Mouse (Mus musculus) forebrain, embryonic 16.5 days (tissue): ENCODE results near the gene Ncs1. TPM values are rescaled to one million over a fixed set of nuclear protein-coding genes. Genes with fewer than 3 reads are reported as not detected.

Experiments used
- ATAC-seq: fragments of 200-750 bp; cut with Nextera tagmentation; 2 replicates; pipeline ENCODE4 v1.8.0; 2017; ENCODE audit warnings: mild to moderate bottlenecking, moderate library complexity
- H3K27ac ChIP-seq: fragments of 300-500 bp; sonication (generic); 2 replicates; pipeline ENCODE4 v1.5.1; 2014; ENCODE audit warnings: low read length, control low read depth
- H3K27me3 ChIP-seq: fragments of 300-500 bp; sonication (generic); replicated peaks from 2 replicates; pipeline ENCODE4 v1.6.1; 2014; ENCODE audit warnings: low read length; ENCODE audit not compliant: control insufficient read depth, insufficient read depth
- H3K36me3 ChIP-seq: fragments of 300-500 bp; sonication (generic); 2 replicates; pipeline ENCODE4 v1.6.1; 2014; ENCODE audit not compliant: control insufficient read depth, insufficient read depth
- H3K4me1 ChIP-seq: fragments of 300-500 bp; sonication (generic); replicated peaks from 2 replicates; pipeline ENCODE4 v1.6.1; 2014; ENCODE audit warnings: low read length; ENCODE audit not compliant: control insufficient read depth, insufficient read depth
- H3K4me2 ChIP-seq: fragments of 300-500 bp; sonication (generic); 2 replicates; pipeline ENCODE4 v1.6.1; 2014; ENCODE audit warnings: mild to moderate bottlenecking, low read length, control low read depth
- H3K4me3 ChIP-seq: fragments of 300-500 bp; sonication (generic); replicated peaks from 2 replicates; pipeline ENCODE4 v1.5.1; 2014; ENCODE audit warnings: mild to moderate bottlenecking, low read length, control low read depth
- H3K9ac ChIP-seq: fragments of 300-500 bp; sonication (generic); replicated peaks from 2 replicates; pipeline ENCODE4 v1.6.1; 2014; ENCODE audit warnings: low read depth, low read length, control low read depth
- H3K9me3 ChIP-seq: fragments of 300-500 bp; sonication (generic); 2 replicates; pipeline ENCODE4 v1.6.1; 2016; ENCODE audit warnings: low read length; ENCODE audit not compliant: control insufficient read depth
- WGBS: fragments of 180-500 bp; shearing (Covaris S2); extraction: QIAGEN DNeasy Blood & Tissue Kit; methylation state at CpG from one replicate; pipeline ENCODE4 v1.1.7; 2014; 5-methylcytosine and 5-hydroxymethylcytosine counted together
- polyA plus RNA-seq: library from polyadenylated mRNA; unstranded; fragments of >200 nt; fragmentation: Nextera tagmentation; extraction: Ambion mirVana; gene quantifications from 2 replicates; pipeline ENCODE4 v1.2.1, GENCODE M21; 2015

The Ncs1 gene
- polyA plus RNA-seq, 1 experiment from 2014 or later, result 119 TPM

DNA sequence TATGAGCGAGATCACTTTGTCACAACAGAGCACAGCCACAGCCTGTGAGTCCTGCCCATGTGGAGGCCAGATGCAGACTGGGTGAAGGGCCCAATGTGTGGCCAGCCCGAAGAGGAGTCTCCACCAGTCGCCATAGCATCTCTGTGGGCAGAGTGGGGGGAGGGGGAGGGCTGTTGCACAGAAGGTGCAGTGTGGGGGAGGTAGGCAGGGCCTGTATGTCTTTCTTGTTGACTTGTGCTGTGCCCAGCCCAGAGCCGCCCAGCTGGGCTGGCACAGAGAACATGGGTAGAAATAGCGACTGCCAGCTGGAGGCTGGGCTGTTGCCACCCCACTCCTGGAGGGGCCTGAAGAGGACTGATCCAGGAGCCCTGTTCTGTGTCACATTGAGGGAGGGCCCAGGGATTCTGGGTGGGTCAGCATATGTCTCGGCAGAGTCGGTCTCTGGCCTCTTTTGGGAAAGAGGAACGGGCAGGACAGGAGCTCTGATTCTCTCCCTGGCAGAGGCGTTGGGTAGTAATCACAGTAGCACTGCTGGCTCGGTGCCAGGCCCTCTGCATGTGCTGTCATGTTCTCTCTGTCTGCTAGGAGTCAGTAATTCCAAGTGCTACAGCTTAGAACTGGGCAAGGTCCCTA is 18.2 kb downstream of the Ncs1 start:
- 0 out of 2 replicates have a peak overlapping the region, but pooled peaks have one; percentile 4 for H3K9ac ChIP-seq
- H3K27me3 ChIP-seq, result no peaks in the 10 kb centered on the region
- H3K4me2 ChIP-seq, result peak overlapping the region; percentile 15
- ATAC-seq, result peak; percentile 83
- peak overlapping the region; percentile 84 for H3K27ac ChIP-seq
- H3K36me3 ChIP-seq, result no peaks in the 10 kb centered on the region
- peaks cover 63% of the 10 kb centered on the region for H3K4me1 ChIP-seq
- H3K4me3 ChIP-seq, result no peak overlapping the region
- H3K9me3 ChIP-seq, result no peaks in the 10 kb centered on the region
- WGBS, result 12% methylated on average over 9 of the region's 10 CpGs

GRCm38 (mm10) chr2:31267447-31267846 is 21.8 kb downstream of the Ncs1 start:
- H3K9ac ChIP-seq, result no peak overlapping the region
- 14% methylated on average over 6 of the region's 6 CpGs for WGBS
- no peaks in the 10 kb centered on the region for H3K9me3 ChIP-seq
- no peak overlapping the region for H3K27ac ChIP-seq
- no peaks in the 10 kb centered on the region for H3K36me3 ChIP-seq
- ATAC-seq, result no peak
- peaks cover 60% of the 10 kb centered on the region for H3K4me1 ChIP-seq
- no peak overlapping the region for H3K4me3 ChIP-seq
- no peak overlapping the region for H3K4me2 ChIP-seq
- no peaks in the 10 kb centered on the region for H3K27me3 ChIP-seq

GRCm38 (mm10) chr2:31268631-31269030 is 23.0 kb downstream of the Ncs1 start:
- Histone ChIP-seq H3K4me2 (no peak overlapping the region), H3K9me3 (no peaks in the 10 kb centered on the region), H3K4me1 (peaks cover 49% of the 10 kb centered on the region), H3K36me3 (no peaks in the 10 kb centered on the region), H3K9ac (no peak overlapping the region), H3K27ac (no peak overlapping the region), H3K27me3 (no peaks in the 10 kb centered on the region), H3K4me3 (no peak overlapping the region)
- WGBS, result 40% methylated on average over 5 of the region's 5 CpGs
- no peak for ATAC-seq

GRCm38 (mm10) chr2:31269188-31269587 is 23.6 kb downstream of the Ncs1 start:
- Histone ChIP-seq H3K4me3 (no peak overlapping the region), H3K4me2 (no peak overlapping the region), H3K4me1 (peaks cover 43% of the 10 kb centered on the region), H3K9me3 (no peaks in the 10 kb centered on the region), H3K27me3 (no peaks in the 10 kb centered on the region), H3K27ac (no peak overlapping the region), H3K36me3 (no peaks in the 10 kb centered on the region), H3K9ac (no peak overlapping the region)
- ATAC-seq, result peak; percentile 52; the same call in 1 of the 2 replicates
- 63% methylated on average over 6 of the region's 6 CpGs for WGBS

DNA sequence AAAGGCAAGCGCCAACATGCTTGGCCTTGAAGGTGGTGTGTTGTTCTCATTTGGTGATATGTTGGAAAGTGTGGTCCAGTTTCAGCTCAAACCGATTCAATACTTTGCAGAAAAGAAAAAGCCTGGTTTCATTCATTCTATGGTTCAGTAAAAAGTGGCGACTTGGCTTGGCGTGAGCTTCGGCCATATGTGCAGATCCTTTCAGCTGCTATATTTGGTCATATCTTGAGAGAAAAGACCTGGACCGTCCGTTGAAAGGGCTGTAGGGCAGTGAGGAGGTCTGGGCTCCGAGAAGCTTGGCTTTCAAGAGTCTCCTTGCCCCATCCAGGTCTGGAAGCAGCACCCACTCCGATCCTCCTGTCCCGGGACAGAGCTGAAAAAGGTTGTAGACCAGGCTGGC is 24.2 kb downstream of the Ncs1 start:
- Histone ChIP-seq H3K27me3 (no peaks in the 10 kb centered on the region), H3K9ac (no peak overlapping the region), H3K4me1 (peaks cover 36% of the 10 kb centered on the region), H3K36me3 (no peaks in the 10 kb centered on the region), H3K27ac (no peak overlapping the region), H3K4me2 (no peak overlapping the region), H3K9me3 (no peaks in the 10 kb centered on the region), H3K4me3 (no peak overlapping the region)
- no peak for ATAC-seq
- WGBS, result 92% methylated on average over 10 of the region's 10 CpGs

DNA sequence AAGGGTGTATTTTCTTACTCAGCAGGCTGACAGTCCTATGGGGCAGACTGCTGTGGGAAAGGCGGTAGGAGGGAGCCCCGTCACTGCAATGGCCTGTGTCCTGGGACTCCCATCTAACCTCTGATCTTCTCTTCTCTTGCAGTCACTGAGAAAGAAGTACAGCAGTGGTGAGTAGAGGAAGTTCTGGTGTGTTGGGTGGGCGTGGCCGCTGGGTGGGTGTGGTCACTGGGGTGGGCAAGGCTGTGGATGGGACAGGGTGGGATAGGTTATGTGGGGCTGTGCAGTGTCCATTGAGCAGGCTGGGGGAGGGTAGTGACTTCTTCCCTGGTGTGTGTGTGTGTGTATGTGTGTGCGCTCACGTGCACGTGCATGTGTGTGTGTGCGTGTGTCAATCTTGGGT is 24.8 kb downstream of the Ncs1 start:
- Histone ChIP-seq H3K9ac (no peak overlapping the region), H3K9me3 (no peaks in the 10 kb centered on the region), H3K4me2 (no peak overlapping the region), H3K4me3 (no peak overlapping the region), H3K36me3 (no peaks in the 10 kb centered on the region), H3K4me1 (peaks cover 31% of the 10 kb centered on the region), H3K27me3 (no peaks in the 10 kb centered on the region), H3K27ac (no peak overlapping the region)
- WGBS, result 94% methylated on average over 8 of the region's 8 CpGs
- no peak for ATAC-seq

- no peak for ATAC-seq
- 100% methylated on average over 1 of the region's 1 CpGs for WGBS
These were observed 25.4 kb downstream of the Ncs1 start for GRCm38 (mm10) chr2:31271071-31271470.

DNA sequence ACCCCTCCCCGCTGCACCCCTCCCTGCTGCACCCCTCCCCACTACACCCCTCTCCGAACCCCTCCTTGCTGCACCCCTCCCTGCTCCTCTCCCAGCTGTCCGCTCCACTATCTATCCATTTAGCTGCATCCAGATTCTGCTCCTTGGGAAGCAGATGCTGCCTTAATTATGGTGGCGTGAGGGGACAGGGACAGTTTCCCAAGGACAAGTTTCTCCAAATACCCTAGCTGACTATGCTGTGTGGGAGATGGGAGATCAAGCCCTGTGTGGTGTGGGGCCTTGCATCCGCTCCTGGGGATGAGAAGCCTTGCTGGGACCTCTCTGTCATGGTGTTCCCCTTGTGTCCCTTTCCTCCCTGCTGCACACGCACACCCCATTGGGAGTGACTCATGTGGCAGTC is 29.4 kb downstream of the Ncs1 start:
- no peaks in the 10 kb centered on the region for H3K36me3 ChIP-seq
- 77% methylated on average over 6 of the region's 6 CpGs for WGBS
- ATAC-seq, result no peak

More at GRCm38 (mm10) chr2:31271071-31271470, 25.4 kb downstream of the Ncs1 start:
- no peak overlapping the region for H3K27ac ChIP-seq
- no peak overlapping the region for H3K9ac ChIP-seq
- no peak overlapping the region for H3K4me2 ChIP-seq
- no peaks in the 10 kb centered on the region for H3K27me3 ChIP-seq
- no peaks in the 10 kb centered on the region for H3K9me3 ChIP-seq
- H3K36me3 ChIP-seq, result no peaks in the 10 kb centered on the region
- H3K4me1 ChIP-seq, result peaks cover 26% of the 10 kb centered on the region
- no peak overlapping the region for H3K4me3 ChIP-seq

DNA sequence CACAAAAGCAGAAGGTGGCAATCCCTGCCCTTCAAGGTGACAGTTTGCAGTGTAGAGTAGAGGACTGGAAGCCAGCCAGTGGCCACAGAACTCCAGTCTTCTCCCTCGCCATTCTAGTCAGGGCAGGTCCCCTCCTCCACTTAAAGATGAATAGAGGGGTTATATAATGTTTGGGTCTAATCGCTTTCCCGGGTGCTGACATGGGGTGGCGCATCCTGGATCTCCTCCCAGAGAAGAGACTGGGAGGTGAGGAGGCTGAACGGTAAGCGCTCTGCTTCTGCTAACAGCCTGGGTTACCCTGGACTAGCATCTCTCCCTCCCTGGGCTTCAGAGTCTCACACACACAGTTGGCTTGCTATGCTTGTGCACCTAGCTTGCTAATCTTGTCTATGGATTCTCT is 32.2 kb downstream of the Ncs1 start:
- Histone ChIP-seq H3K4me2 (no peak overlapping the region), H3K36me3 (peaks cover 8% of the 10 kb centered on the region; the same call in 1 of the 2 replicates), H3K9me3 (no peaks in the 10 kb centered on the region), H3K4me3 (no peak overlapping the region), H3K27me3 (no peaks in the 10 kb centered on the region), H3K9ac (no peak overlapping the region), H3K27ac (no peak overlapping the region), H3K4me1 (peaks cover 19% of the 10 kb centered on the region; the same call in 1 of the 2 replicates)
- 53% methylated on average over 6 of the region's 6 CpGs for WGBS
- ATAC-seq, result no peak

More for the DNA sequence above, 29.4 kb downstream of the Ncs1 start:
- Histone ChIP-seq H3K9me3 (no peaks in the 10 kb centered on the region), H3K27ac (no peak overlapping the region), H3K27me3 (no peaks in the 10 kb centered on the region), H3K4me1 (peaks cover 14% of the 10 kb centered on the region; the same call in 1 of the 2 replicates), H3K9ac (no peak overlapping the region), H3K4me3 (no peak overlapping the region), H3K4me2 (no peak overlapping the region)
